Mouse (Mus musculus): ENCODE data around the gene Ube2l6. TPM values are rescaled to one million over a fixed set of nuclear protein-coding genes. Genes with fewer than 3 reads are reported as not detected.

The Ube2l6 gene
- polyA plus RNA-seq, 1 experiment from 2014 or later, result 117 TPM

- Histone ChIP-seq H3K27ac (ENCODE audit: low read depth, low read length) (no peak overlapping the region), H3K9me3 (ENCODE audit: control insufficient read depth) (no peaks in the 10 kb centered on the region), H3K9ac (ENCODE audit: low read depth, low read length) (no peak overlapping the region), H3K4me1 (replicated peaks; ENCODE audit: control insufficient read depth, insufficient read depth, low read length) (no peaks in the 10 kb centered on the region), H3K36me3 (ENCODE audit: control insufficient read depth, insufficient read depth) (no peaks in the 10 kb centered on the region), H3K4me3 (ENCODE audit: low read depth, low read length) (peak overlapping the region; percentile 23), H3K27me3 (replicated peaks; ENCODE audit: control insufficient read depth, insufficient read depth, low read length) (no peaks in the 10 kb centered on the region; the same call in 1 of the 2 replicates), H3K4me2 (replicated peaks; ENCODE audit: low read depth) (peak overlapping the region; percentile 42)
- TF ChIP-seq CTCF (IDR thresholded peaks at IDR 0.05; ENCODE audit: low read depth), result no peak
- WGBS, result 14% methylated on average over 15 of the region's 15 CpGs
- peak; percentile 81 for ATAC-seq
Observed at GRCm38 (mm10) chr2:84774751-84775150, 23.9 kb upstream of the Ube2l6 start.

GRCm38 (mm10) chr2:84775241-84775640 is 23.4 kb upstream of the Ube2l6 start, which contains the start of gene Serping1:
TSS of gene Serping1 (minus strand) at chr2:84775444.
- Histone ChIP-seq H3K4me3 (ENCODE audit: low read depth, low read length) (peak within 1 kb of the TSS; percentile 23), H3K27ac (ENCODE audit: low read depth, low read length) (peak within 1 kb of the TSS; percentile 54), H3K27me3 (replicated peaks; ENCODE audit: control insufficient read depth, insufficient read depth, low read length) (no peaks in the 10 kb centered on the region; the same call in 1 of the 2 replicates), H3K9ac (ENCODE audit: low read depth, low read length) (no peak within 1 kb of the TSS), H3K4me2 (replicated peaks; ENCODE audit: low read depth) (peak within 1 kb of the TSS; percentile 42), H3K9me3 (ENCODE audit: control insufficient read depth) (no peaks in the 10 kb centered on the region), H3K36me3 (ENCODE audit: control insufficient read depth, insufficient read depth) (no peaks in the 10 kb centered on the region), H3K4me1 (replicated peaks; ENCODE audit: control insufficient read depth, insufficient read depth, low read length) (no peaks in the 10 kb centered on the region)
- ATAC-seq, result no peak
- TF ChIP-seq CTCF (IDR thresholded peaks at IDR 0.05; ENCODE audit: low read depth), result no peak
- 54% methylated on average over 9 of the region's 9 CpGs for WGBS

- Histone ChIP-seq H3K27me3 (replicated peaks; ENCODE audit: control insufficient read depth, insufficient read depth, low read length) (no peaks in the 10 kb centered on the region; the same call in 1 of the 2 replicates), H3K9me3 (ENCODE audit: control insufficient read depth) (no peaks in the 10 kb centered on the region), H3K36me3 (ENCODE audit: control insufficient read depth, insufficient read depth) (no peaks in the 10 kb centered on the region), H3K4me1 (replicated peaks; ENCODE audit: control insufficient read depth, insufficient read depth, low read length) (no peaks in the 10 kb centered on the region), H3K4me2 (replicated peaks; ENCODE audit: low read depth) (no peak overlapping the region), H3K9ac (ENCODE audit: low read depth, low read length) (no peak overlapping the region), H3K4me3 (ENCODE audit: low read depth, low read length) (no peak overlapping the region), H3K27ac (ENCODE audit: low read depth, low read length) (peak overlapping the region; percentile 54)
- WGBS, result 72% methylated on average over 6 of the region's 6 CpGs
- no peak for TF ChIP-seq CTCF (IDR thresholded peaks at IDR 0.05; ENCODE audit: low read depth)
- no peak for ATAC-seq
Observed at GRCm38 (mm10) chr2:84775665-84776064, 23.0 kb upstream of the Ube2l6 start.

GRCm38 (mm10) chr2:84777706-84778105 is 20.9 kb upstream of the Ube2l6 start:
- WGBS, result 35% methylated on average over 3 of the region's 3 CpGs
- H3K4me2 ChIP-seq (replicated peaks; ENCODE audit: low read depth), result no peak overlapping the region
- H3K4me1 ChIP-seq (replicated peaks; ENCODE audit: control insufficient read depth, insufficient read depth, low read length), result no peaks in the 10 kb centered on the region
- no peak overlapping the region for H3K27ac ChIP-seq (ENCODE audit: low read depth, low read length)
- no peak for ATAC-seq
- H3K27me3 ChIP-seq (replicated peaks; ENCODE audit: control insufficient read depth, insufficient read depth, low read length), result no peaks in the 10 kb centered on the region; the same call in 1 of the 2 replicates
- H3K4me3 ChIP-seq (ENCODE audit: low read depth, low read length), result no peak overlapping the region
- H3K36me3 ChIP-seq (ENCODE audit: control insufficient read depth, insufficient read depth), result no peaks in the 10 kb centered on the region
- no peak for TF ChIP-seq CTCF (IDR thresholded peaks at IDR 0.05; ENCODE audit: low read depth)
- H3K9me3 ChIP-seq (ENCODE audit: control insufficient read depth), result no peaks in the 10 kb centered on the region
- H3K9ac ChIP-seq (ENCODE audit: low read depth, low read length), result no peak overlapping the region

- Histone ChIP-seq H3K36me3 (ENCODE audit: control insufficient read depth, insufficient read depth) (no peaks in the 10 kb centered on the region), H3K9ac (ENCODE audit: low read depth, low read length) (no peak overlapping the region), H3K9me3 (ENCODE audit: control insufficient read depth) (no peaks in the 10 kb centered on the region), H3K4me2 (replicated peaks; ENCODE audit: low read depth) (no peak overlapping the region), H3K4me1 (replicated peaks; ENCODE audit: control insufficient read depth, insufficient read depth, low read length) (0 out of 2 replicates have a peak, but pooled peaks cover 3% of the 10 kb centered on the region), H3K27ac (ENCODE audit: low read depth, low read length) (no peak overlapping the region), H3K27me3 (replicated peaks; ENCODE audit: control insufficient read depth, insufficient read depth, low read length) (no peaks in the 10 kb centered on the region; the same call in 1 of the 2 replicates), H3K4me3 (ENCODE audit: low read depth, low read length) (no peak overlapping the region)
- peak; percentile 64 for TF ChIP-seq CTCF (IDR thresholded peaks at IDR 0.05; ENCODE audit: low read depth)
- ATAC-seq, result no peak
- 49% methylated on average over 6 of the region's 6 CpGs for WGBS
Observed at GRCm38 (mm10) chr2:84779210-84779609, 19.4 kb upstream of the Ube2l6 start.

GRCm38 (mm10) chr2:84783315-84783714 is 15.3 kb upstream of the Ube2l6 start:
- H3K36me3 ChIP-seq (ENCODE audit: control insufficient read depth, insufficient read depth), result no peaks in the 10 kb centered on the region
- H3K9me3 ChIP-seq (ENCODE audit: control insufficient read depth), result no peaks in the 10 kb centered on the region
- no peak overlapping the region for H3K9ac ChIP-seq (ENCODE audit: low read depth, low read length)
- no peak overlapping the region for H3K4me3 ChIP-seq (ENCODE audit: low read depth, low read length)
- TF ChIP-seq CTCF (IDR thresholded peaks at IDR 0.05; ENCODE audit: low read depth), result no peak
- ATAC-seq, result no peak
- H3K27me3 ChIP-seq (replicated peaks; ENCODE audit: control insufficient read depth, insufficient read depth, low read length), result no peaks in the 10 kb centered on the region
- H3K4me1 ChIP-seq (replicated peaks; ENCODE audit: control insufficient read depth, insufficient read depth, low read length), result 0 out of 2 replicates have a peak, but pooled peaks cover 5% of the 10 kb centered on the region
- H3K4me2 ChIP-seq (replicated peaks; ENCODE audit: low read depth), result no peak overlapping the region
- H3K27ac ChIP-seq (ENCODE audit: low read depth, low read length), result no peak overlapping the region
- WGBS, result 74% methylated on average over 1 of the region's 1 CpGs

Measured in intestine, postnatal 0 days (tissue).